Mouse (Mus musculus) midbrain, postnatal 0 days (tissue): ENCODE results near the gene Znhit3. TPM values are rescaled to one million over a fixed set of nuclear protein-coding genes. Genes with fewer than 3 reads are reported as not detected.
A peak's percentile ranks its signal among the peaks of the same experiment; 100 is the strongest.

ENCODE experiments used
- ATAC-seq: fragments of 200-750 bp; cut with Nextera tagmentation; 2 replicates; pipeline ENCODE4 v1.8.0; 2017; ENCODE audit warnings: moderate number of reproducible peaks, mild to moderate bottlenecking, moderate TSS enrichment, moderate library complexity; ENCODE audit not compliant: low FRiP score
- DNase-seq: peaks from one replicate; pipeline ENCODE4 v3.0.0-alpha.2; 2015; ENCODE audit warnings: low spot score
- H3K27ac ChIP-seq: fragments of 300-500 bp; sonication (generic); 2 replicates; pipeline ENCODE4 v1.5.1; 2014; ENCODE audit warnings: low read depth, mild to moderate bottlenecking, low read length, mixed read lengths
- H3K27me3 ChIP-seq: fragments of 300-500 bp; sonication (generic); 2 replicates; pipeline ENCODE4 v1.6.1; 2014; ENCODE audit warnings: low read length, control low read depth, mixed read lengths; ENCODE audit not compliant: insufficient read depth
- H3K36me3 ChIP-seq: fragments of 300-500 bp; sonication (generic); 2 replicates; pipeline ENCODE4 v1.6.1; 2014; ENCODE audit warnings: low read length, control low read depth, mixed read lengths; ENCODE audit not compliant: insufficient read depth
- H3K4me1 ChIP-seq: fragments of 300-500 bp; sonication (generic); 2 replicates; pipeline ENCODE4 v1.6.1; 2014; ENCODE audit warnings: mild to moderate bottlenecking, control low read depth, antibody characterized with exemption, low read length, mixed read lengths; ENCODE audit not compliant: insufficient read depth
- H3K4me2 ChIP-seq: fragments of 300-500 bp; sonication (generic); 2 replicates; pipeline ENCODE4 v1.6.1; 2014; ENCODE audit warnings: low read depth, mild to moderate bottlenecking, low read length, mixed read lengths; ENCODE audit not compliant: poor library complexity, severe bottlenecking
- H3K4me3 ChIP-seq: fragments of 300-500 bp; sonication (generic); 2 replicates; pipeline ENCODE4 v1.5.1; 2014; ENCODE audit warnings: low read depth, mild to moderate bottlenecking, low read length, moderate library complexity
- H3K9ac ChIP-seq: fragments of 300-500 bp; sonication (generic); replicated peaks from 2 replicates; pipeline ENCODE4 v1.6.1; 2014; ENCODE audit warnings: mild to moderate bottlenecking, low read length, moderate library complexity, mixed read lengths; ENCODE audit not compliant: poor library complexity, severe bottlenecking
- H3K9me3 ChIP-seq: fragments of 300-500 bp; sonication (generic); 2 replicates; pipeline ENCODE4 v1.6.1; 2016; ENCODE audit warnings: low read length, control low read depth
- CTCF ChIP-seq: IDR thresholded peaks from 2 replicates; pipeline ENCODE4 v1.5.1; 2016; ENCODE audit warnings: antibody characterized with exemption, mild to moderate bottlenecking
- whole genome bisulfite sequencing: fragments of 180-500 bp; shearing (Covaris S2); extraction: QIAGEN DNeasy Blood & Tissue Kit; methylation state at CpG from one replicate; pipeline ENCODE4 v1.1.7; 2014; 5-methylcytosine and 5-hydroxymethylcytosine counted together
- polyA plus RNA-seq: library from polyadenylated mRNA; unstranded; fragments of >200 nt; fragmentation: Nextera tagmentation; extraction: Ambion mirVana; gene quantifications from 2 replicates; pipeline ENCODE4 v1.2.1, GENCODE M21; 2015
- total RNA-seq: library from RNA; depleted of rRNA; stranded (reverse); fragments of >200 nt; gene quantifications from 2 replicates; pipeline ENCODE4 v1.2.3, GENCODE M21; 2014

Znhit3 gene
- total and polyA plus RNA-seq, 2 experiments from 2014 or later: 36.0 to 79.7 TPM

GRCm38 (mm10) chr11:84943948-84944347 is 27.8 kb upstream of the Znhit3 start:
- Histone ChIP-seq H3K27me3 (no peaks in the 10 kb centered on the region; the same call in 1 of the 2 replicates), H3K4me3 (no peak overlapping the region; the same call in 1 of the 2 replicates), H3K9me3 (no peaks in the 10 kb centered on the region), H3K9ac (0 out of 2 replicates have a peak overlapping the region, but pooled peaks have one; percentile 8), H3K4me2 (peak overlapping the region; percentile 27), H3K27ac (no peak overlapping the region), H3K4me1 (peaks cover 9% of the 10 kb centered on the region; the same call in 1 of the 2 replicates), H3K36me3 (no peaks in the 10 kb centered on the region)
- 1% methylated on average over 15 of the region's 15 CpGs for WGBS
- ATAC-seq: no peak
- no peak for TF ChIP-seq CTCF
- DNase-seq: peak; percentile 36

GRCm38 (mm10) chr11:84940140-84940539 is 24.0 kb upstream of the Znhit3 start:
- Histone ChIP-seq H3K9me3 (no peaks in the 10 kb centered on the region), H3K36me3 (no peaks in the 10 kb centered on the region), H3K27me3 (no peaks in the 10 kb centered on the region; the same call in 1 of the 2 replicates), H3K4me1 (peaks cover 9% of the 10 kb centered on the region; the same call in 1 of the 2 replicates), H3K4me3 (no peak overlapping the region), H3K27ac (no peak overlapping the region), H3K4me2 (no peak overlapping the region), H3K9ac (no peak overlapping the region)
- WGBS: 74% methylated on average over 10 of the region's 10 CpGs
- ATAC-seq: no peak
- peak; percentile 27 for DNase-seq
- TF ChIP-seq CTCF: no peak

- H3K27ac ChIP-seq: 0 out of 2 replicates have a peak overlapping the region, but pooled peaks have one; percentile 18
- 46% methylated on average over 8 of the region's 8 CpGs for WGBS
- no peaks in the 10 kb centered on the region for H3K9me3 ChIP-seq
- H3K9ac ChIP-seq: no peak overlapping the region
- TF ChIP-seq CTCF: no peak
- H3K4me1 ChIP-seq: peaks cover 9% of the 10 kb centered on the region; the same call in 1 of the 2 replicates
- H3K27me3 ChIP-seq: no peaks in the 10 kb centered on the region; the same call in 1 of the 2 replicates
- H3K4me3 ChIP-seq: no peak overlapping the region
- ATAC-seq (no peak), DNase-seq (peak; percentile 81)
- H3K36me3 ChIP-seq: no peaks in the 10 kb centered on the region
- no peak overlapping the region for H3K4me2 ChIP-seq
Measured at GRCm38 (mm10) chr11:84939508-84940053, 23.4 kb upstream of the Znhit3 start.

GRCm38 (mm10) chr11:84932261-84932660 is 16.1 kb upstream of the Znhit3 start:
- Histone ChIP-seq H3K27ac (no peak overlapping the region), H3K9me3 (no peaks in the 10 kb centered on the region), H3K4me3 (no peak overlapping the region), H3K27me3 (no peaks in the 10 kb centered on the region), H3K9ac (no peak overlapping the region), H3K36me3 (no peaks in the 10 kb centered on the region), H3K4me1 (no peaks in the 10 kb centered on the region), H3K4me2 (no peak overlapping the region)
- ATAC-seq (no peak), DNase-seq (no peak)
- WGBS: 11% methylated on average over 6 of the region's 6 CpGs
- TF ChIP-seq CTCF: no peak

- Histone ChIP-seq H3K9ac (no peak overlapping the region), H3K4me2 (no peak overlapping the region), H3K4me3 (no peak overlapping the region), H3K9me3 (no peaks in the 10 kb centered on the region), H3K4me1 (no peaks in the 10 kb centered on the region), H3K36me3 (no peaks in the 10 kb centered on the region), H3K27ac (no peak overlapping the region), H3K27me3 (no peaks in the 10 kb centered on the region)
- 88% methylated on average over 8 of the region's 8 CpGs for WGBS
- no peak for TF ChIP-seq CTCF
- no peak for ATAC-seq
- no peak for DNase-seq
Measured at GRCm38 (mm10) chr11:84920981-84921380, 4.8 kb upstream of the Znhit3 start.

- H3K9ac ChIP-seq: no peak overlapping the region
- no peaks in the 10 kb centered on the region for H3K9me3 ChIP-seq
- TF ChIP-seq CTCF: no peak
- H3K27ac ChIP-seq: no peak overlapping the region
- no peaks in the 10 kb centered on the region for H3K4me1 ChIP-seq
- no peak overlapping the region for H3K4me3 ChIP-seq
- no peaks in the 10 kb centered on the region for H3K27me3 ChIP-seq
- H3K4me2 ChIP-seq: no peak overlapping the region
- ATAC-seq (no peak), DNase-seq (no peak)
- 78% methylated on average over 7 of the region's 7 CpGs for WGBS
- H3K36me3 ChIP-seq: no peaks in the 10 kb centered on the region
Measured at GRCm38 (mm10) chr11:84919951-84920350, 3.8 kb upstream of the Znhit3 start.
